Mouse (Mus musculus): ENCODE data around the gene Coq8b. TPM values are rescaled to one million over a fixed set of nuclear protein-coding genes. Genes with fewer than 3 reads are reported as not detected.

The Coq8b gene
- polyA plus RNA-seq, 1 experiment, result 9.3 TPM

DNA sequence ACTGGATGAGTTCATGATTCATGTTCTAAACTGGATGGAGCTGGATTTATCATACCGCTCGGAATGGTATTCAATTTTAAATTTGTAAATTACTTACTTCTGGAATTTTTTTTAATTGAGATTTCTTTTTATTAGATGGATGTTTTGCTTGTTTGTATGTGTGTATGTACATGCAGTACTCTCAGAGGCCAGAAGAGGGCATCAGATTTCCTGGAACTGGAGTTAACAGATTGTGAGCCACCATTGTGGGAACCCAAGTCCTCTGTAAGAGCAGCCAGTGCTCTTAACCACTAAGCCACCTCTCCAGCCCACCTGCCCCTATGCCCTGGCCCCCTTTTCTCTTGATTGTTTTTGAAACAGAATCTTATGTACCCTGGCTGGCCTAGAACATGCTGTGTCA, 16.3 kb downstream of the Coq8b start:
- no peaks in the 10 kb centered on the region for H3K36me3 ChIP-seq (ENCODE audit: control insufficient read depth, insufficient read depth)
- TF ChIP-seq MYOD1 (IDR thresholded peaks at IDR 0.05; ENCODE audit: control insufficient read depth, insufficient read length, low read depth) (no peak), FOSL1 (IDR thresholded peaks at IDR 0.05; ENCODE audit: insufficient read depth, low read length, poor library complexity, severe bottlenecking) (no peak), USF1 (IDR thresholded peaks at IDR 0.05; ENCODE audit: low read depth) (no peak), CTCF (IDR thresholded peaks at IDR 0.05; ENCODE audit: control insufficient read depth, insufficient read depth, insufficient read length) (no peak), MYOG (IDR thresholded peaks at IDR 0.05; ENCODE audit: control insufficient read depth, extremely low read depth, insufficient read length) (no peak), CEBPB (IDR thresholded peaks at IDR 0.05; ENCODE audit: low read depth) (no peak), MAX (IDR thresholded peaks at IDR 0.05) (no peak)
- H3K4me3 ChIP-seq (ENCODE audit: insufficient read depth, poor library complexity, severe bottlenecking), result no peak overlapping the region
- H3ac ChIP-seq (ENCODE audit: control insufficient read depth, insufficient read length, low read depth), result no peak overlapping the region
- H3K79me2 ChIP-seq (ENCODE audit: control insufficient read depth, insufficient read depth), result no peaks in the 10 kb centered on the region
- H3K27me3 ChIP-seq (ENCODE audit: control insufficient read depth, insufficient read depth, insufficient read length), result no peaks in the 10 kb centered on the region
- no peaks in the 10 kb centered on the region for H3K79me3 ChIP-seq (ENCODE audit: low read depth)

DNA sequence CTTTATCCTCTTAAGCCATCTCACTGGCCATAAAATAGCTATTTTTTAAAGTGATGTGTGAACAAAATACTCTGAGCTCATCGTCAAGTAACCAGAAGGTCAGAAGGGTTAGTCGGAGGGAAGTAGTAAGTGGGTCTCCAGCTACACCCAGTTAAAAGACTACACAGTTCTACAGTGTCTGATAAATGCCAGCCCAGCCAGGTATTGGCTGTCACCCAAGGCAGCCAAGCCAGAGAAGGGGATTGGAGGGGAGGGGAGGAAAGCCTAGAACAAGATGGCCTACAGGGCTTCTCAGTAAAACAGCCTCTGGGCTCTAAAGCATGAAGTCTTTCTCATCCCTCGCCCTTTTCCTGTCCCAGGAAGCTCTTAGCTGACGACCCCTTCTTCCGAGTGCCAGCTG, 17.1 kb downstream of the Coq8b start:
- H3K27me3 ChIP-seq (ENCODE audit: control insufficient read depth, insufficient read depth, insufficient read length), result no peaks in the 10 kb centered on the region
- H3ac ChIP-seq (ENCODE audit: control insufficient read depth, insufficient read length, low read depth), result no peak overlapping the region
- H3K79me3 ChIP-seq (ENCODE audit: low read depth), result no peaks in the 10 kb centered on the region
- TF ChIP-seq FOSL1 (IDR thresholded peaks at IDR 0.05; ENCODE audit: insufficient read depth, low read length, poor library complexity, severe bottlenecking), result no peak
- no peaks in the 10 kb centered on the region for H3K79me2 ChIP-seq (ENCODE audit: control insufficient read depth, insufficient read depth)
- no peak overlapping the region for H3K4me3 ChIP-seq (ENCODE audit: insufficient read depth, poor library complexity, severe bottlenecking)
- H3K36me3 ChIP-seq (ENCODE audit: control insufficient read depth, insufficient read depth), result no peaks in the 10 kb centered on the region

DNA sequence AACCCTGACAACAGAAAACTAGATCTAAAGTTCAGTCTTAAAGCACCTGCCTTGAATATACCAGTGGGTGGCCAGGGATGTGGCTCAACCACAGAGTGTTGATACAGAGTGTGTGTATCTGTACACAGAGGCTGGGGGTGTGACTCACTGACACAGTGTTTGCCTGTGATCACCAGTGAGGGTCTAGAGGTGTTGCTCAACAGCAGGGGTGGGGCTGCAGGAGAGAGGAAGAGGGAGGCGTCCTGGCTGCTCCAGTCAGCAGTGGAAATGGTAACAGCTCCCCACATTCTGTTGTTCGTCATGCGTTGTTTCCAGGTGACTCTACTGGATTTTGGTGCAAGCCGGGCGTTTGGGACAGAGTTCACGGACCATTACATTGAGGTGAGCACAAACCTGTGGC, 19.1 kb downstream of the Coq8b start:
- Histone ChIP-seq H3K79me3 (ENCODE audit: low read depth) (no peaks in the 10 kb centered on the region), H3ac (ENCODE audit: control insufficient read depth, insufficient read length, low read depth) (no peak overlapping the region), H3K4me3 (ENCODE audit: insufficient read depth, poor library complexity, severe bottlenecking) (no peak overlapping the region), H3K27me3 (ENCODE audit: control insufficient read depth, insufficient read depth, insufficient read length) (no peaks in the 10 kb centered on the region), H3K36me3 (ENCODE audit: control insufficient read depth, insufficient read depth) (no peaks in the 10 kb centered on the region), H3K79me2 (ENCODE audit: control insufficient read depth, insufficient read depth) (no peaks in the 10 kb centered on the region)
- TF ChIP-seq CTCF (IDR thresholded peaks at IDR 0.05; ENCODE audit: control insufficient read depth, insufficient read depth, insufficient read length), result no peak
- no peak for TF ChIP-seq USF1 (IDR thresholded peaks at IDR 0.05; ENCODE audit: low read depth)
- TF ChIP-seq CEBPB (IDR thresholded peaks at IDR 0.05; ENCODE audit: low read depth), result peak; percentile 80

DNA sequence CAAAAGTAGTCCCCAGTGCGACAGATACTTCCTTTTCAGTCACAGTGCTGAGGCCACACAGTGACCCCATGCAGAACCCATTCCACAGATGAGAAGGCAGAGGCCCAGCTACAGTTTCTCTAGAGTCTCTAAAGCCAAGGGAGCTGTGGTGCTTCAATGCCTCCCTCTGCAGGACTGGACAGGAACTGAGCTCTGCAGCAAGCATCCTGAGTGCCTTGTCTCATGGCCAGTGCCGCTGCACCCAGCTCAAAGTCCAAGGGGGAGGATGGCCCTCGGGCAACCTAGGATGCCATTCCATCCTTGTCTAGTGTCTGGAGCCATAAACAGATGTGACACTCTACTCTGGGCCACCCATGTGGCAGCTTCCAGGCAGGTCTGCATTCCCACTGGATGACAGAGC, 22.9 kb downstream of the Coq8b start:
- Histone ChIP-seq H3K4me3 (ENCODE audit: insufficient read depth, poor library complexity, severe bottlenecking) (no peak overlapping the region), H3K79me2 (ENCODE audit: control insufficient read depth, insufficient read depth) (peaks cover 5% of the 10 kb centered on the region), H3K27me3 (ENCODE audit: control insufficient read depth, insufficient read depth, insufficient read length) (no peaks in the 10 kb centered on the region), H3K79me3 (ENCODE audit: low read depth) (no peaks in the 10 kb centered on the region), H3ac (ENCODE audit: control insufficient read depth, insufficient read length, low read depth) (no peak overlapping the region), H3K36me3 (ENCODE audit: control insufficient read depth, insufficient read depth) (no peaks in the 10 kb centered on the region)
- TF ChIP-seq CTCF (IDR thresholded peaks at IDR 0.05; ENCODE audit: control insufficient read depth, insufficient read depth, insufficient read length), result no peak
- TF ChIP-seq USF1 (IDR thresholded peaks at IDR 0.05; ENCODE audit: low read depth), result no peak
- TF ChIP-seq MAX (IDR thresholded peaks at IDR 0.05), result no peak
- TF ChIP-seq MYOD1 (IDR thresholded peaks at IDR 0.05; ENCODE audit: control insufficient read depth, insufficient read length, low read depth), result no peak
- no peak for TF ChIP-seq CEBPB (IDR thresholded peaks at IDR 0.05; ENCODE audit: low read depth)
- no peak for TF ChIP-seq FOSL1 (IDR thresholded peaks at IDR 0.05; ENCODE audit: insufficient read depth, low read length, poor library complexity, severe bottlenecking)
- TF ChIP-seq MYOG (IDR thresholded peaks at IDR 0.05; ENCODE audit: control insufficient read depth, extremely low read depth, insufficient read length), result no peak

DNA sequence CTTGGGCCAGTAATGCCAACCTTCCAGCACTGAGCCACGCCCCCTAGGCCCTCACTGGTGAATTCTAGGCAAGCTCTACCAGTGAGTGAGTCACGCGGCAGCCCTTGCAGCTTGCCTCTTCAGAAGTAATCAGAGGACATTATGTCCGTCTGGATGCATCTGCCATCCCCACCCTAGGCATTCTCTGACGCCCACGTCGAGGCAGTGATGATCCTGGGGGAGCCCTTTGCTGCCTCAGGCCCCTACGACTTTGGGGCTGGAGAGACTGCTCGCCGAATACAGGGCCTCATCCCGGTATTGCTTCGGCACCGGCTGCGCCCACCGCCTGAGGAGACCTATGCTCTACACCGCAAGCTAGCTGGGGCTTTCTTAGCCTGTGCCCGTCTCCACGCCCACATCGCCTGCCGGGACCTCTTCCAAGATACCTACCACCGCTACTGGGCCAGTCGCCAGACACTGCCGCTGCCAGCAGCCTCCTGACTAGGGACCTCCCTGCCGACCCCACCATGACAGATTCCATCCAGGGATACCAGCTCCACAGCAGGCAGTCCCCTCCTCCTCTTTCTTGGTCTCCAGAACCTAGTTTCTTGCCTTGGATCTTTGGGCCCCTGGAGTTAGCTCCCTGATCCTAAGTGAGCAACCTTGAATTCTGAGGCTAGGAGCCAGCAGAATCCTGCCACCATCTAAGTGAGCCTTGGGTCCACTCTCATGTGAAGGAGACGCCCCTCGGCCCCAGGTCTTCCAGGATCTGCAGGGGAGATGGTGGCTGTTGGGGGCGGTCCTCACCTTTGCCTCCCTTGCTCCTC, 24.4 kb downstream of the Coq8b start:
- H3K4me3 ChIP-seq (ENCODE audit: insufficient read depth, poor library complexity, severe bottlenecking), result peak overlapping the region; percentile 11
- TF ChIP-seq MYOD1 (IDR thresholded peaks at IDR 0.05; ENCODE audit: control insufficient read depth, insufficient read length, low read depth) (peak; percentile 19), USF1 (IDR thresholded peaks at IDR 0.05; ENCODE audit: low read depth) (peak; percentile 48), FOSL1 (IDR thresholded peaks at IDR 0.05; ENCODE audit: insufficient read depth, low read length, poor library complexity, severe bottlenecking) (no peak)
- peak overlapping the region; percentile 13 for H3ac ChIP-seq (ENCODE audit: control insufficient read depth, insufficient read length, low read depth)
- no peaks in the 10 kb centered on the region for H3K79me3 ChIP-seq (ENCODE audit: low read depth)
- H3K79me2 ChIP-seq (ENCODE audit: control insufficient read depth, insufficient read depth), result peaks cover 5% of the 10 kb centered on the region
- H3K36me3 ChIP-seq (ENCODE audit: control insufficient read depth, insufficient read depth), result no peaks in the 10 kb centered on the region
- H3K27me3 ChIP-seq (ENCODE audit: control insufficient read depth, insufficient read depth, insufficient read length), result no peaks in the 10 kb centered on the region

DNA sequence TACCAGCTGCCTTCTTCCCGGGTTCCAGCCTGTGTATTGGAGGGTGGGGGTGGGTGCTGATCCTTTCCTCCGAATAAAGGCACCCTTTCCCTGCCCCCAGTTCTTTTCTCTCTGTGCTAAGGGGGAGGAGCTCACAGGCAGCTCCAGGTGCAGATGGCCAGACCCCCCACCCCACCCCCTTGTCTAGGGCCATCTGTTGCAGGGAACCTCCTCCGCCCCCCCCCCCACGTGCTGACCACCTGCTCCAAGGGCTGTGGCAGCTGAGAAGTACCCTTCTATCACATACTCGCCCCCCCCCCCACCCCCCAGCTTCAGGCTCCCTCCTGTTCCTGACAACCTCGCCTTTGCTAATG, 25.0 kb downstream of the Coq8b start:
- Histone ChIP-seq H3K79me2 (ENCODE audit: control insufficient read depth, insufficient read depth) (peaks cover 5% of the 10 kb centered on the region), H3K4me3 (ENCODE audit: insufficient read depth, poor library complexity, severe bottlenecking) (no peak overlapping the region)
- no peak for TF ChIP-seq MAX (IDR thresholded peaks at IDR 0.05)
- no peak for TF ChIP-seq MYOD1 (IDR thresholded peaks at IDR 0.05; ENCODE audit: control insufficient read depth, insufficient read length, low read depth)
- no peak for TF ChIP-seq MYOG (IDR thresholded peaks at IDR 0.05; ENCODE audit: control insufficient read depth, extremely low read depth, insufficient read length)
- TF ChIP-seq FOSL1 (IDR thresholded peaks at IDR 0.05; ENCODE audit: insufficient read depth, low read length, poor library complexity, severe bottlenecking), result no peak
- no peak for TF ChIP-seq CEBPB (IDR thresholded peaks at IDR 0.05; ENCODE audit: low read depth)
- TF ChIP-seq CTCF (IDR thresholded peaks at IDR 0.05; ENCODE audit: control insufficient read depth, insufficient read depth, insufficient read length), result no peak
- TF ChIP-seq USF1 (IDR thresholded peaks at IDR 0.05; ENCODE audit: low read depth), result no peak

More for the DNA sequence above, 25.0 kb downstream of the Coq8b start:
- no peaks in the 10 kb centered on the region for H3K27me3 ChIP-seq (ENCODE audit: control insufficient read depth, insufficient read depth, insufficient read length)
- H3ac ChIP-seq (ENCODE audit: control insufficient read depth, insufficient read length, low read depth), result peak overlapping the region; percentile 13
- H3K79me3 ChIP-seq (ENCODE audit: low read depth), result no peaks in the 10 kb centered on the region
- no peaks in the 10 kb centered on the region for H3K36me3 ChIP-seq (ENCODE audit: control insufficient read depth, insufficient read depth)

Measured in C2C12 (cell line).